Mouse (Mus musculus): ENCODE measurements around the gene Rbm6. TPM values are rescaled to one million over a fixed set of nuclear protein-coding genes. Genes with fewer than 3 reads are reported as not detected.

Gene Rbm6
- total RNA-seq, 2 experiments from 2014 or later = 57.7 to 60.2 TPM

Other genes with a start within 250 kb of the Rbm6 start
- gene Gnai2, start 237.9 kb downstream of the Rbm6 start, total RNA-seq (2021) = 100 to 1,000 TPM; 215 to 224 TPM
- 10 to 100 TPM; 83.3 to 98.4 TPM for gene Slc38a3, start 203.7 kb downstream of the Rbm6 start, total RNA-seq (2021)
- gene Gnat1, start 193.5 kb downstream of the Rbm6 start, total RNA-seq (2021) = under 1 TPM in 1 of 2 experiments, not detected in 1; 0.60 TPM
- gene Sema3f, start 162.8 kb downstream of the Rbm6 start, total RNA-seq (2021) = 1 to 10 TPM; 4.3 to 4.8 TPM
- gene Rbm5, start 102.2 kb downstream of the Rbm6 start, total RNA-seq (2021) = 100 to 1,000 TPM; 157 to 160 TPM
- 10 to 100 TPM; 17.0 to 20.9 TPM for gene Mon1a, start 14.9 kb upstream of the Rbm6 start, total RNA-seq (2021)
- 1 to 10 TPM; 1.8 to 2.9 TPM for gene Mst1r, start 33.6 kb upstream of the Rbm6 start, total RNA-seq (2021)
- gene Actl11, start 55.2 kb upstream of the Rbm6 start, total RNA-seq (2021) = not detected
- 100 to 1,000 TPM; 497 to 516 TPM for gene Camkv, start 62.4 kb upstream of the Rbm6 start, total RNA-seq (2021)
- 10 to 100 TPM; 22.3 to 23.8 TPM for gene Traip, start 76.9 kb upstream of the Rbm6 start, total RNA-seq (2021)
- 1 to 10 TPM; 2.7 to 3.2 TPM for gene Uba7, start 102.3 kb upstream of the Rbm6 start, total RNA-seq (2021)
- 1 to 10 TPM; 1.2 to 1.6 TPM for gene Gm20661, start 109.8 kb upstream of the Rbm6 start, total RNA-seq (2021)
- 10 to 100 TPM in 1 of 2 experiments, 1 to 10 TPM in 1; 9.2 to 11.5 TPM for gene Inka1, start 112.6 kb upstream of the Rbm6 start, total RNA-seq (2021)
- gene Cdhr4, start 119.3 kb upstream of the Rbm6 start, total RNA-seq (2021) = 1 to 10 TPM; 4.0 TPM
- 1 to 10 TPM in 1 of 2 experiments, not detected in 1; 1.1 TPM for gene Gm20662, start 123.1 kb upstream of the Rbm6 start, total RNA-seq (2021)
- gene Ip6k1, start 129.3 kb upstream of the Rbm6 start, total RNA-seq (2021) = 100 to 1,000 TPM; 178 to 188 TPM
- gene Gmppb, start 176.0 kb upstream of the Rbm6 start, total RNA-seq (2021) = 10 to 100 TPM; 14.7 to 17.5 TPM
- gene Amigo3, start 179.9 kb upstream of the Rbm6 start, total RNA-seq (2021) = 1 to 10 TPM; 2.2 to 2.8 TPM
- not detected for gene Mst1, start 207.2 kb upstream of the Rbm6 start, total RNA-seq (2021)
- gene Rnf123, start 210.1 kb upstream of the Rbm6 start, total RNA-seq (2021) = 10 to 100 TPM; 84.9 to 86.8 TPM
- 10 to 100 TPM; 39.4 to 42.8 TPM for gene Apeh, start 221.4 kb upstream of the Rbm6 start, total RNA-seq (2021)

Measured in layer of hippocampus, postnatal 14 days (tissue).